Mouse (Mus musculus) ES-E14 (cell line): ENCODE results near the gene Vti1b. TPM values are rescaled to one million over a fixed set of nuclear protein-coding genes. Genes with fewer than 3 reads are reported as not detected.

Experiments used
- DNase-seq: peaks from one replicate; pipeline ENCODE4 v3.0.0-alpha.2; 2013; ENCODE audit warnings: low read depth, low spot score
- H3K27ac ChIP-seq: 2 replicates; pipeline ENCODE4 v1.5.1; 2012; ENCODE audit warnings: low read depth, mild to moderate bottlenecking, low read length, moderate library complexity, mixed read lengths; ENCODE audit not compliant: poor library complexity, insufficient read depth, severe bottlenecking
- H3K36me3 ChIP-seq: 2 replicates; pipeline ENCODE4 v1.6.1; 2012; ENCODE audit warnings: mild to moderate bottlenecking, low read length, moderate library complexity, mixed read lengths; ENCODE audit not compliant: control insufficient read depth, poor library complexity, insufficient read depth, severe bottlenecking
- H3K4me1 ChIP-seq, 2 experiments: fragments of 150-350 bp in 1 of 2; sonication (generic) in 1 of 2; 2 replicates each; pipeline ENCODE4 v1.6.1; 2012; ENCODE audit warnings: low read length in 2 of 2, mild to moderate bottlenecking in 1 of 2, mixed read lengths in 1 of 2; ENCODE audit not compliant: control insufficient read depth in 2 of 2, insufficient read depth in 2 of 2, poor library complexity in 1 of 2
- H3K4me3 ChIP-seq, 2 experiments: fragments of 150-350 bp in 1 of 2; sonication (generic) in 1 of 2; 2 replicates each; pipeline ENCODE4 v1.5.1; 2012; ENCODE audit warnings: low read length in 2 of 2, low read depth in 1 of 2, mild to moderate bottlenecking in 1 of 2, mixed read lengths in 1 of 2; ENCODE audit not compliant: insufficient read depth in 1 of 2, poor library complexity in 1 of 2, severe bottlenecking in 1 of 2
- H3K9ac ChIP-seq: 2 replicates; pipeline ENCODE4 v1.6.1; 2012; ENCODE audit warnings: low read depth, mild to moderate bottlenecking, low read length, mixed read lengths; ENCODE audit not compliant: poor library complexity, insufficient read depth, severe bottlenecking
- H3K9me3 ChIP-seq: fragments of 150-350 bp; sonication (generic); 2 replicates; pipeline ENCODE4 v1.6.1; 2012; ENCODE audit warnings: low read depth, mild to moderate bottlenecking, low read length; ENCODE audit not compliant: control insufficient read depth, insufficient read depth
- CHD2 ChIP-seq: IDR thresholded peaks from 2 replicates; pipeline ENCODE4 v1.6.1; 2014; ENCODE audit warnings: mild to moderate bottlenecking, low read depth, low read length, inconsistent platforms
- HCFC1 ChIP-seq: IDR thresholded peaks from 2 replicates; pipeline ENCODE4 v1.6.1; 2012; ENCODE audit warnings: low read length, inconsistent platforms, borderline replicate concordance; ENCODE audit not compliant: insufficient read depth
- MAFK ChIP-seq: IDR thresholded peaks from 2 replicates; pipeline ENCODE4 v1.6.1; 2014; ENCODE audit warnings: mild to moderate bottlenecking, low read depth, low read length, inconsistent platforms; ENCODE audit not compliant: insufficient read depth
- ZC3H11A ChIP-seq: IDR thresholded peaks from 2 replicates; pipeline ENCODE4 v1.6.1; 2012; ENCODE audit warnings: low read depth, mild to moderate bottlenecking, inconsistent platforms, low read length, borderline replicate concordance
- ZNF384 ChIP-seq: IDR thresholded peaks from 2 replicates; pipeline ENCODE4 v1.6.1; 2012; ENCODE audit warnings: low read depth, low read length, inconsistent platforms
- in situ Hi-C, 2 experiments: fragments of 600-800 bp; cut with MboI; formaldehyde crosslinking; loops; one replicate each; pipeline ENCODE4 v1.15.1; 2025; ENCODE audit warnings: low sequenced_read_pairs in 2 of 2, inconsistent platforms in 1 of 2; ENCODE audit not compliant: unreplicated experiment in 2 of 2
- total RNA-seq: library from RNA; depleted of rRNA; stranded (reverse); fragments of 300-350 nt; gene quantifications from 2 replicates; pipeline ENCODE4 v1.2.3, GENCODE M21; 2012

Gene Vti1b
- total RNA-seq, 1 experiment = 65.5 TPM

- in situ Hi-C loops = no loop called here
- no peak for TF ChIP-seq ZNF384
- TF ChIP-seq ZC3H11A = no peak
- TF ChIP-seq CHD2 = no peak
- no peak for TF ChIP-seq MAFK
- no peak for TF ChIP-seq HCFC1
- no peak overlapping the region for H3K27ac ChIP-seq
- H3K36me3 ChIP-seq = no peaks in the 10 kb centered on the region
- H3K4me3 ChIP-seq = no peak overlapping the region
- no peaks in the 10 kb centered on the region; a peak in 2 of 4 replicates for H3K4me1 ChIP-seq
- H3K9ac ChIP-seq = no peak overlapping the region
- no peak for DNase-seq
- no peaks in the 10 kb centered on the region for H3K9me3 ChIP-seq
These were observed 24.6 kb upstream of the Vti1b start for GRCm38 (mm10) chr12:79197105-79197504.

GRCm38 (mm10) chr12:79193441-79193840 lies 21.0 kb upstream of the Vti1b start:
- no peak overlapping the region for H3K4me3 ChIP-seq
- H3K9ac ChIP-seq = no peak overlapping the region
- H3K4me1 ChIP-seq = peaks cover 0 to 3% of the 10 kb centered on the region in 2 experiments; a peak in 2 of 4 replicates
- no peak overlapping the region for H3K27ac ChIP-seq
- no peaks in the 10 kb centered on the region for H3K9me3 ChIP-seq
- in situ Hi-C loops = no loop called here
- TF ChIP-seq CHD2 (no peak), ZC3H11A (peak; percentile 53; the same call in 1 of the 2 replicates), HCFC1 (0 out of 2 replicates have a peak, but pooled peaks have one; percentile 18)
- H3K36me3 ChIP-seq = peaks cover 2% of the 10 kb centered on the region; the same call in 1 of the 2 replicates
- DNase-seq = peak; percentile 65

GRCm38 (mm10) chr12:79192193-79192592 lies 19.7 kb upstream of the Vti1b start, which contains the start of gene Rdh11:
Gene Rdh11 (minus strand): TSS chr12:79192293.
- Histone ChIP-seq H3K4me3 (peak within 1 kb of the TSS; percentile 65 to 97), H3K27ac (no peak within 1 kb of the TSS), H3K9me3 (no peaks in the 10 kb centered on the region), H3K9ac (peak within 1 kb of the TSS; percentile 63; the same call in 1 of the 2 replicates), H3K4me1 (peaks cover 0 to 3% of the 10 kb centered on the region in 2 experiments; a peak in 2 of 4 replicates), H3K36me3 (peaks cover 5% of the 10 kb centered on the region; the same call in 1 of the 2 replicates)
- TF ChIP-seq ZNF384 (no peak), CHD2 (no peak), ZC3H11A (no peak), HCFC1 (no peak), MAFK (no peak)
- in situ Hi-C loops = no loop called here
- no peak for DNase-seq

GRCm38 (mm10) chr12:79191701-79192100 lies 19.2 kb upstream of the Vti1b start:
- peak overlapping the region; percentile 63; the same call in 1 of the 2 replicates for H3K9ac ChIP-seq
- H3K27ac ChIP-seq = no peak overlapping the region
- peaks cover 5% of the 10 kb centered on the region; the same call in 1 of the 2 replicates for H3K36me3 ChIP-seq
- H3K4me3 ChIP-seq = peak overlapping the region; percentile 65 to 97
- DNase-seq = peak; percentile 71
- in situ Hi-C loops = no loop called here
- H3K9me3 ChIP-seq = no peaks in the 10 kb centered on the region
- TF ChIP-seq HCFC1 (peak; percentile 96), MAFK (no peak), ZNF384 (no peak)
- peaks cover 0 to 3% of the 10 kb centered on the region in 2 experiments; a peak in 2 of 4 replicates for H3K4me1 ChIP-seq
